Mouse (Mus musculus) intestine, embryonic 16.5 days (tissue): ENCODE measurements at regions not wholly inside any gene's neighbourhood (a gene's known extent, or its start where the extent isn't known, plus 50 kb on each side); places are given as distances from the start of the nearest gene placed in this dataset.

Experiments
- ATAC-seq: fragments of 200-750 bp; cut with Nextera tagmentation; 2 replicates; pipeline ENCODE4 v1.8.0; 2017; ENCODE audit warnings: moderate TSS enrichment, moderate library complexity
- H3K27ac ChIP-seq: fragments of 300-500 bp; sonication (generic); 2 replicates; pipeline ENCODE4 v1.5.1; 2014; ENCODE audit warnings: mild to moderate bottlenecking, low read length
- H3K27me3 ChIP-seq: fragments of 300-500 bp; sonication (generic); replicated peaks from 2 replicates; pipeline ENCODE4 v1.6.1; 2014; ENCODE audit warnings: low read length, control low read depth, mixed read lengths; ENCODE audit not compliant: control insufficient read depth, insufficient read depth
- H3K36me3 ChIP-seq: fragments of 300-500 bp; sonication (generic); 2 replicates; pipeline ENCODE4 v1.6.1; 2014; ENCODE audit warnings: low read length, control low read depth; ENCODE audit not compliant: control insufficient read depth, insufficient read depth
- H3K4me1 ChIP-seq: fragments of 300-500 bp; sonication (generic); 2 replicates; pipeline ENCODE4 v1.6.1; 2014; ENCODE audit warnings: low read length, control low read depth, mixed read lengths; ENCODE audit not compliant: control insufficient read depth, insufficient read depth
- H3K4me2 ChIP-seq: fragments of 300-500 bp; sonication (generic); 2 replicates; pipeline ENCODE4 v1.6.1; 2014; ENCODE audit warnings: low read depth, low read length, control low read depth
- H3K4me3 ChIP-seq: fragments of 300-500 bp; sonication (generic); 2 replicates; pipeline ENCODE4 v1.5.1; 2014; ENCODE audit warnings: mild to moderate bottlenecking, low read length
- H3K9ac ChIP-seq: fragments of 300-500 bp; sonication (generic); 2 replicates; pipeline ENCODE4 v1.6.1; 2014; ENCODE audit warnings: low read depth, low read length
- H3K9me3 ChIP-seq: fragments of 300-500 bp; sonication (generic); 2 replicates; pipeline ENCODE4 v1.6.1; 2016; ENCODE audit warnings: low read length, control low read depth; ENCODE audit not compliant: control insufficient read depth
- WGBS: fragments of 180-500 bp; shearing (Covaris S2); extraction: QIAGEN DNeasy Blood & Tissue Kit; methylation state at CpG from one replicate; pipeline ENCODE4 v1.1.7; 2014; 5-methylcytosine and 5-hydroxymethylcytosine counted together

DNA sequence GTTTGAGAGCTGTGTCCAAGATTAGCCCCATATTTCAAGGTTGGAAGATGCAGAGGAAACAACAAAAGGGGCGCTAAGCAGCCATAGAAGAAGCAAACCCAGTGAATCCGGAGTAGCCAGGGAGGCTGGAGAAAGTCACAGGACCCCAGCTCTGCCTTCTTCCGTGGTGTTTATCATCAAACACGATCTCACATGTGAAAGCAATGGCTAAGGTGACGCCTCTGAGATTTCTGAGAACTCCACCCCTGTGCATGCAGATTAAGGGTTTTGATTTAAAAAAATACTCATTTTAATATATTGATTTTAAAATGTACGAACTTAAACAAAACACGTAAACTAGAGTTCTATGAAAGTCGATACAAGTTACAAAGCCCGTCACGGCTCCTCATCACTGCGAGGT is 134.4 kb upstream of the Dyrk2 start:
- Histone ChIP-seq H3K4me2 (no peak overlapping the region), H3K27me3 (no peaks in the 10 kb centered on the region), H3K9ac (no peak overlapping the region), H3K4me3 (no peak overlapping the region), H3K4me1 (no peaks in the 10 kb centered on the region), H3K9me3 (no peaks in the 10 kb centered on the region), H3K27ac (no peak overlapping the region), H3K36me3 (no peaks in the 10 kb centered on the region)
- WGBS: 90% methylated on average over 11 of the region's 11 CpGs
- no peak for ATAC-seq

DNA sequence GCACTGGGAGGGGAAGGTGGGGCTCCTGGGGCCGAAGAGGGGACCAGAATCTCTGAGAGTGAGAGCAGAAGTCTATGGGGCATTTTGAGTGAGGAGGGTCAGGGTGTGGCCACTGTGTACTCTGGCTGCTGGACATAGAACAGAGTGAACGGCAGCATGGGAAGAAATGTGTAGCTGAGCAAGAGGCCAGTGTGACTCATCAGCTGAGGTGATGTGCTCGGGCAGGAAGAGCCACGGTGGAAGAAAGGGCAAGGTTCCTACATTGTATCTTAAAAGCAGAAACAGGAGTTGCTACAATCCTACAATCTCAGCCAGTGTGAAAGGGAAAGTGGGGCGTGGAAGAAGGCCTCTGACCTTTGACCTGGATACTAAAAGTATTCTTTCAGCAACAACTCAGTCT is 133.8 kb upstream of the Dyrk2 start:
- no peak overlapping the region for H3K9ac ChIP-seq
- no peaks in the 10 kb centered on the region for H3K9me3 ChIP-seq
- no peak overlapping the region for H3K27ac ChIP-seq
- H3K4me3 ChIP-seq: no peak overlapping the region
- ATAC-seq: peak; percentile 92
- H3K4me2 ChIP-seq: no peak overlapping the region
- no peaks in the 10 kb centered on the region for H3K27me3 ChIP-seq
- H3K4me1 ChIP-seq: no peaks in the 10 kb centered on the region
- 48% methylated on average over 5 of the region's 5 CpGs for WGBS
- no peaks in the 10 kb centered on the region for H3K36me3 ChIP-seq

GRCm38 (mm10) chr10:119003042-119003441 is 133.0 kb upstream of the Dyrk2 start:
- no peak for ATAC-seq
- no peak overlapping the region for H3K9ac ChIP-seq
- no peak overlapping the region for H3K27ac ChIP-seq
- H3K4me3 ChIP-seq: no peak overlapping the region
- H3K27me3 ChIP-seq: no peaks in the 10 kb centered on the region
- H3K36me3 ChIP-seq: no peaks in the 10 kb centered on the region
- H3K4me1 ChIP-seq: no peaks in the 10 kb centered on the region
- WGBS: 93% methylated on average over 2 of the region's 2 CpGs
- no peak overlapping the region for H3K4me2 ChIP-seq
- no peaks in the 10 kb centered on the region for H3K9me3 ChIP-seq

- H3K9ac ChIP-seq: no peak overlapping the region
- no peaks in the 10 kb centered on the region for H3K4me1 ChIP-seq
- WGBS: 88% methylated on average over 7 of the region's 7 CpGs
- H3K9me3 ChIP-seq: no peaks in the 10 kb centered on the region
- H3K36me3 ChIP-seq: no peaks in the 10 kb centered on the region
- no peak for ATAC-seq
- H3K4me3 ChIP-seq: no peak overlapping the region
- no peak overlapping the region for H3K27ac ChIP-seq
- H3K4me2 ChIP-seq: no peak overlapping the region
- H3K27me3 ChIP-seq: no peaks in the 10 kb centered on the region
These were observed 131.9 kb upstream of the Dyrk2 start for GRCm38 (mm10) chr10:119001895-119002294.

DNA sequence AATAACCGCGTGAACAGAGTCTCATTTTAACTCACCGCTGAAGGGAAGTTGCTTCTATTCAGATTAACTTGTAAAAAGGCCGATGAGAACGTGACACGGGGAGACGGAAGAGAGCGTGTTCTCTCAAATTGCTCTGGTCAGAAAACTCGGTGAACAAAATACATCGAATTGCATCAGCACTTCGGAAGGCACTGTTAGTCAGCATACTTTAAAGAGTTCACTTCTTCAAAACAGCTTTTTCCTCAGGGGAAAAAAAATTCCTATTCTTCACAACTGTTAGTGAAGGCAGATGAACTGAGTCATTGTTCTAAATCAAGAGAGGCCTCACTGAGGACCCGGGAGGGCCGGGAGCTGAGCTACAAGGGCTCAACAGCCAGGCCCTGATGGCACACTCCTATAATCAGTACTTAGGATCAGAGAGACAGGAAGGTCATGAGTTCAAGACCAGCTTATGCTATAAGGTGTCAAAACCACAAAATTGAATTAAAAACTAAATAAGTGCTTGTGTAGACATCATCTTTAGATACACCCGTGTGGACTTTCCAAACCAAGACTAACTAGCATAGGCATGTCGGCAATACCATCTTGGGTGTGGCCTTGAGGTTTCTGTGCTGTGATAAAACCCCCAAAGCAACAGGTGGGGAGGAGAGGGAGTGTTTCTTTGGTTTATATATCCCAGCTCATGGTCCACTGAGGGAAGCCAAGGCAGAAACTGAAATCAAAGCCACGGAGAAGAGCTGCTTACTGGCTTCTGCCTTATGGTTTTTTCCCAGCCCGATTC is 131.2 kb upstream of the Dyrk2 start:
- no peak overlapping the region for H3K4me3 ChIP-seq
- WGBS: 83% methylated on average over 17 of the region's 17 CpGs

DNA sequence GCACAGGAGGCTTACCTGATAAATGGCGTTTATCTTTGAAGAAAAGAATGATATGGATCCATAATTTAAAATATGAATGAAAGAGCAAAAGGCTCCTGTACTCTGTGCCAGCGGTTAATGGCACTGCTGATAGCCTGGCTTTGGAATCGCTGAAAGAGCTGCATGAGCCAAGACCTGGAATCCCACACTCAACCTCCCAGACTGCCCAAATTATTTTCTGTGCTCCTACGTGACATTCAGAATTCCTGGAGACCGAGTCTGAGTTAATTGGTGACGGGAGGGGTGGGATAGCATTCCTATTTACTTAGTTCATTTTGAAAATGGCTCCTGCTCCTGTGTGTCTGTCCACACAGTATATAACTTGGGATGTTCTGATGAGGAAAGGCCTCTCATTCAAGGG is 129.0 kb upstream of the Dyrk2 start:
- 78% methylated on average over 6 of the region's 6 CpGs for WGBS
- Histone ChIP-seq H3K4me2 (no peak overlapping the region), H3K4me3 (no peak overlapping the region)

More for the DNA sequence above, 131.2 kb upstream of the Dyrk2 start:
- H3K36me3 ChIP-seq: no peaks in the 10 kb centered on the region
- H3K9me3 ChIP-seq: no peaks in the 10 kb centered on the region
- H3K27ac ChIP-seq: no peak overlapping the region
- H3K9ac ChIP-seq: no peak overlapping the region
- no peaks in the 10 kb centered on the region for H3K4me1 ChIP-seq
- ATAC-seq: no peak
- no peaks in the 10 kb centered on the region for H3K27me3 ChIP-seq
- no peak overlapping the region for H3K4me2 ChIP-seq

DNA sequence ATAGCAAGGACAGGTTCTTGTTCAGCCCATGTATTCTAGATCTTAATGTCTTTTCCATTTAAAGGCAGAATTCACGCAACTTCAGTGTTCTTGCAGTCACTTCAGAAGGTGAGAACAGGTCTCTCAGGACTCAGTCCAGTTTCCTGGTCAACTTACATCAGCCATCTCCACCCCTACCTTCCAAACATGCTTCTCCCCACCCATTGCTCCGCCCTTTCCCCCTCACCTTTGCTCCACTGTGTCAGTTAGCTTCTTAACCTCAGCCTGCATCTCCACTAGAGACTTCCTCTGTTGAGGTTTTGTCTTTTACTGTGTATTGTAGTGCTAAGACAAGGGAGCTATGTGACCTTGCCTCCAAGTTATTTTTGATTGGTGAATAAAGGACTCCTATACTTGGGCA is 127.0 kb upstream of the Dyrk2 start:
- Histone ChIP-seq H3K4me3 (no peak overlapping the region), H3K4me2 (no peak overlapping the region), H3K27me3 (no peaks in the 10 kb centered on the region), H3K27ac (no peak overlapping the region), H3K9ac (no peak overlapping the region), H3K36me3 (no peaks in the 10 kb centered on the region), H3K9me3 (no peaks in the 10 kb centered on the region), H3K4me1 (no peaks in the 10 kb centered on the region)
- WGBS: 85% methylated on average over 2 of the region's 2 CpGs
- ATAC-seq: no peak

More for the DNA sequence above, 129.0 kb upstream of the Dyrk2 start:
- H3K9ac ChIP-seq: no peak overlapping the region
- H3K9me3 ChIP-seq: no peaks in the 10 kb centered on the region
- no peaks in the 10 kb centered on the region for H3K27me3 ChIP-seq
- no peak overlapping the region for H3K27ac ChIP-seq
- ATAC-seq: no peak
- H3K4me1 ChIP-seq: no peaks in the 10 kb centered on the region
- no peaks in the 10 kb centered on the region for H3K36me3 ChIP-seq

GRCm38 (mm10) chr10:118993819-118994574 is 124.0 kb upstream of the Dyrk2 start:
- H3K27ac ChIP-seq: no peak overlapping the region
- no peaks in the 10 kb centered on the region for H3K27me3 ChIP-seq
- no peak overlapping the region for H3K9ac ChIP-seq
- 48% methylated on average over 15 of the region's 15 CpGs for WGBS
- no peaks in the 10 kb centered on the region for H3K4me1 ChIP-seq
- H3K36me3 ChIP-seq: no peaks in the 10 kb centered on the region
- no peak overlapping the region for H3K4me2 ChIP-seq
- no peak overlapping the region for H3K4me3 ChIP-seq
- no peaks in the 10 kb centered on the region for H3K9me3 ChIP-seq
- ATAC-seq: peak; percentile 80

DNA sequence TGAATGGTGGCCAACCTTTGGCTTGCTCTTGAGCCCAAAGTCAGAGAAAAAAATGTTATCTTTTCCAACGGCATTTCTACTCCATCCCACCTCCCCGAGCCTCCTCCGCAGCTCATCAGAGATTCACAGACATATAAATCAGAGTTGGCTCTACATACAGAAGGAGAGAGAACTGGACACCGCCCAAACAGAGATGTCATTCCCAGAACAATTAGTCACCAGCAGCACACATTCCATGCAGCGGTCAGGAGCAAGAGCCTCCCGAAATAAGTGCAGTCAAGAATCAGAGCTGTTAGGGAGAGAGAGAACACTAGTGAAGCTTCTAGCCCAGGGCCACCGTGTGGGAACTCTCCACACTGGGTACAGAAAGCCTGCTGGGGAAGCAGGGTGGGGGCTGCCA is 121.2 kb upstream of the Dyrk2 start:
- no peak overlapping the region for H3K4me2 ChIP-seq
- ATAC-seq: peak; percentile 14; the same call in 1 of the 2 replicates
- H3K27me3 ChIP-seq: no peaks in the 10 kb centered on the region
- no peak overlapping the region for H3K4me3 ChIP-seq
- no peaks in the 10 kb centered on the region for H3K4me1 ChIP-seq
- no peaks in the 10 kb centered on the region for H3K36me3 ChIP-seq
- H3K9ac ChIP-seq: no peak overlapping the region
- H3K27ac ChIP-seq: no peak overlapping the region
- no peaks in the 10 kb centered on the region for H3K9me3 ChIP-seq
- 62% methylated on average over 7 of the region's 7 CpGs for WGBS
